Mouse (Mus musculus) layer of hippocampus, adult 2 months (tissue): ENCODE measurements around the gene Fer1l5. TPM values are rescaled to one million over a fixed set of nuclear protein-coding genes. Genes with fewer than 3 reads are reported as not detected.
A peak's percentile ranks its signal among the peaks of the same experiment; 100 is the strongest.

ENCODE experiments used
- DNase-seq, 2 experiments: peaks; one replicate each; pipeline ENCODE4 v3.0.0; 2022; ENCODE audit warnings: low spot score in 2 of 2
- H3K27ac ChIP-seq: fragments of 200-600 bp; 2 replicates; pipeline ENCODE4 v1.8.1; 2022
- H3K4me3 ChIP-seq: fragments of 200-600 bp; 2 replicates; pipeline ENCODE4 v1.8.1; 2022; ENCODE audit warnings: mild to moderate bottlenecking
- CTCF ChIP-seq: fragments of 200-600 bp; conservative IDR thresholded peaks from 2 replicates; pipeline ENCODE4 v1.8.1; 2022; ENCODE audit warnings: antibody characterized with exemption, mild to moderate bottlenecking, moderate library complexity
- long read RNA-seq, 2 experiments: library from polyadenylated mRNA; stranded (forward); transcript quantifications; one replicate each; pipeline ENCODE4 v2.0.0; 2021; ENCODE audit warnings: borderline mapping rate in 2 of 2
- total RNA-seq, 2 experiments: library from RNA; stranded (reverse); gene quantifications; 2 replicates each; pipeline ENCODE4 v1.2.3; 2021

Fer1l5 gene
- not detected for total RNA-seq
- long read RNA-seq, experiment 1, result 0 reads
- long read RNA-seq, experiment 2, result 0 reads

- Histone ChIP-seq H3K4me3 (no peak within 1 kb of the TSS), H3K27ac (no peak within 1 kb of the TSS)
- TF ChIP-seq CTCF, result no peak
- DNase-seq, result no peak
Observed at GRCm38 (mm10) chr1:36371934-36372845, at the start of gene Fer1l5. TSS of gene Fer1l5 (plus strand) at chr1:36372291.

GRCm38 (mm10) chr1:36323076-36323475 lies 49.0 kb upstream of the Fer1l5 start:
- TF ChIP-seq CTCF, result no peak
- no peak for DNase-seq
- H3K27ac ChIP-seq, result no peak overlapping the region
- H3K4me3 ChIP-seq, result no peak overlapping the region

GRCm38 (mm10) chr1:36323746-36324448 lies 48.2 kb upstream of the Fer1l5 start:
- H3K4me3 ChIP-seq, result no peak overlapping the region
- DNase-seq, result peak; percentile 48
- TF ChIP-seq CTCF, result peak; percentile 81
- no peak overlapping the region for H3K27ac ChIP-seq

- Histone ChIP-seq H3K4me3 (no peak overlapping the region), H3K27ac (no peak overlapping the region)
- DNase-seq, result no peak
- no peak for TF ChIP-seq CTCF
Observed at GRCm38 (mm10) chr1:36325900-36326321, 46.2 kb upstream of the Fer1l5 start.

- Histone ChIP-seq H3K4me3 (no peak overlapping the region), H3K27ac (no peak overlapping the region)
- DNase-seq, result peak; percentile 62 to 66
- TF ChIP-seq CTCF, result no peak
Observed at GRCm38 (mm10) chr1:36326815-36327214, 45.3 kb upstream of the Fer1l5 start.

- Histone ChIP-seq H3K4me3 (no peak overlapping the region), H3K27ac (no peak overlapping the region)
- TF ChIP-seq CTCF, result no peak
- DNase-seq, result no peak
Observed at GRCm38 (mm10) chr1:36331743-36332142, 40.3 kb upstream of the Fer1l5 start.

- no peak overlapping the region for H3K27ac ChIP-seq
- TF ChIP-seq CTCF, result no peak
- no peak overlapping the region for H3K4me3 ChIP-seq
- DNase-seq, result no peak
Observed at GRCm38 (mm10) chr1:36332955-36333887, 38.9 kb upstream of the Fer1l5 start.

GRCm38 (mm10) chr1:36342547-36342946 lies 29.5 kb upstream of the Fer1l5 start:
- no peak overlapping the region for H3K4me3 ChIP-seq
- H3K27ac ChIP-seq, result no peak overlapping the region
- DNase-seq, result no peak
- TF ChIP-seq CTCF, result no peak

GRCm38 (mm10) chr1:36352351-36352750 lies 19.7 kb upstream of the Fer1l5 start:
- peak; percentile 51 to 76 for DNase-seq
- Histone ChIP-seq H3K4me3 (no peak overlapping the region), H3K27ac (no peak overlapping the region)
- TF ChIP-seq CTCF, result no peak

GRCm38 (mm10) chr1:36356955-36357695 lies 15.0 kb upstream of the Fer1l5 start:
- no peak for DNase-seq
- TF ChIP-seq CTCF, result no peak
- H3K4me3 ChIP-seq, result no peak overlapping the region
- peak overlapping the region; percentile 14; the same call in 1 of the 2 replicates for H3K27ac ChIP-seq

GRCm38 (mm10) chr1:36367698-36368097 lies 4.4 kb upstream of the Fer1l5 start:
- H3K27ac ChIP-seq, result peak overlapping the region; percentile 84
- DNase-seq, result no peak
- H3K4me3 ChIP-seq, result peak overlapping the region; percentile 90
- no peak for TF ChIP-seq CTCF
